Comparison of ENCODE assay signal across 11 mouse cellular contexts in genomic region chr11:75538970-75539299, GRCm38 (mm10). TPM values are rescaled to one million over a fixed set of nuclear protein-coding genes. Genes with fewer than 3 reads are reported as not detected.
A peak's percentile ranks its signal among the peaks of the same experiment; 100 is the strongest.
DNase-seq lines count a peak whose midpoint lies in the region; ATAC-seq lines count a peak whose summit lies in the region.
"Had no signal": no experiment of that assay in that cellular context is flagged by ENCODE, and none has a peak within 500 bp of the region (broad histone marks: within the 10 kb centered on the region; RNA-seq: fewer than 3 reads in every experiment).

No protein-coding gene starts in this region.

- 0 out of 2 replicates have a peak, but pooled peaks cover 7% of the 10 kb centered on the region for H3K36me3 ChIP-seq in hindbrain, embryonic 14.5 days (replicated peaks; ENCODE audit: control insufficient read depth, insufficient read depth)
- H3K36me3 ChIP-seq in hindbrain, embryonic 11.5 days (ENCODE audit: control insufficient read depth, insufficient read depth, low read length) = no peaks in the 10 kb centered on the region

- no peaks in the 10 kb centered on the region for H3K27me3 ChIP-seq in hindbrain, embryonic 14.5 days (ENCODE audit: control insufficient read depth, insufficient read depth, low read length)
- no peaks in the 10 kb centered on the region for H3K27me3 ChIP-seq in hindbrain, embryonic 11.5 days (ENCODE audit: control insufficient read depth, insufficient read depth, low read length)

- 91% methylated on average over 13 of the region's 13 CpGs for WGBS in hindbrain, embryonic 14.5 days
- WGBS in hindbrain, embryonic 11.5 days = 93% methylated on average over 13 of the region's 13 CpGs

- no peak for ATAC-seq in hindbrain, embryonic 14.5 days (ENCODE audit: low FRiP score)
- ATAC-seq in hindbrain, embryonic 11.5 days (ENCODE audit: low FRiP score) = no peak

- H3K9me3 ChIP-seq in hindbrain, embryonic 14.5 days (ENCODE audit: control insufficient read depth, low read length) = no peaks in the 10 kb centered on the region
- no peaks in the 10 kb centered on the region for H3K9me3 ChIP-seq in hindbrain, embryonic 11.5 days (ENCODE audit: control insufficient read depth, low read length)

- peak overlapping the region; percentile 63; the same call in 1 of the 2 replicates for H3K27ac ChIP-seq in hindbrain, embryonic 14.5 days
- no peak overlapping the region for H3K27ac ChIP-seq in hindbrain, embryonic 11.5 days (ENCODE audit: low read depth, low read length)

- no peak overlapping the region for H3K4me2 ChIP-seq in hindbrain, embryonic 14.5 days (replicated peaks)
- no peak overlapping the region for H3K4me2 ChIP-seq in hindbrain, embryonic 11.5 days (replicated peaks; ENCODE audit: low read depth, low read length)
- H3K4me2 ChIP-seq: liver, embryonic 11.5 days had no signal

- no peak for DNase-seq in hindbrain, embryonic 14.5 days (ENCODE audit: low spot score)
- DNase-seq in hindbrain, embryonic 11.5 days (ENCODE audit: low spot score) = no peak
- peak; percentile 49 for DNase-seq in right cerebral cortex, postnatal 4 days
- DNase-seq in right cerebral cortex, adult 2 months (ENCODE audit: low spot score in 2 of 2) = no peak
- peak; percentile 86 for DNase-seq in induced T-regulatory cell, adult 2 months (ENCODE audit: low read depth)
- DNase-seq in thymus, postnatal 25 days = peak; percentile 50
- DNase-seq in urinary bladder, adult 18-20 months (ENCODE audit: low spot score in 2 of 2) = no peak
- DNase-seq: embryo, embryonic 11 days; gastrocnemius, postnatal 36 days; kidney, adult 9 months had no signal

- H3K9ac ChIP-seq in hindbrain, embryonic 14.5 days = no peak overlapping the region
- H3K9ac ChIP-seq in hindbrain, embryonic 11.5 days (ENCODE audit: low read depth, low read length) = no peak overlapping the region

- H3K4me3 ChIP-seq in hindbrain, embryonic 14.5 days (replicated peaks; ENCODE audit: low read length) = no peak overlapping the region
- H3K4me3 ChIP-seq in hindbrain, embryonic 11.5 days (ENCODE audit: low read depth, low read length) = no peak overlapping the region

- H3K4me1 ChIP-seq in hindbrain, embryonic 14.5 days (replicated peaks; ENCODE audit: control insufficient read depth, insufficient read depth, low read length) = peaks cover 32% of the 10 kb centered on the region
- peaks cover 3% of the 10 kb centered on the region for H3K4me1 ChIP-seq in hindbrain, embryonic 11.5 days (replicated peaks; ENCODE audit: control insufficient read depth, insufficient read depth, low read length)

RNA-seq across cellular contexts. Expression of gene Slc43a2, which starts 7.4 kb away (rescaled TPM):
- polyA plus RNA-seq in hindbrain, embryonic 14.5 days (2014; fragmentation: Nextera tagmentation; extraction: Ambion mirVana) = 13.8 and 15.2 TPM in 2 replicates
- polyA plus RNA-seq in hindbrain, embryonic 11.5 days (2014; fragmentation: Nextera tagmentation; extraction: Ambion mirVana) = 5.5 and 5.9 TPM in 2 replicates

RNA-seq across cellular contexts. Expression of gene Scarf1, which starts 25.6 kb away (rescaled TPM):
- polyA plus RNA-seq in hindbrain, embryonic 14.5 days (2014; fragmentation: Nextera tagmentation; extraction: Ambion mirVana) = 3.5 and 4.2 TPM in 2 replicates
- 3.4 and 4.0 TPM in 2 replicates for polyA plus RNA-seq in hindbrain, embryonic 11.5 days (2014; fragmentation: Nextera tagmentation; extraction: Ambion mirVana)

RNA-seq across cellular contexts. Expression of gene Rilp, which starts 29.0 kb away (rescaled TPM):
- polyA plus RNA-seq in hindbrain, embryonic 14.5 days (2014; fragmentation: Nextera tagmentation; extraction: Ambion mirVana) = 2.8 and 3.1 TPM in 2 replicates
- 0.63 and 0.66 TPM in 2 replicates for polyA plus RNA-seq in hindbrain, embryonic 11.5 days (2014; fragmentation: Nextera tagmentation; extraction: Ambion mirVana)

RNA-seq across cellular contexts. Expression of gene Pitpna, which starts 49.0 kb away (rescaled TPM):
- 136 and 159 TPM in 2 replicates for polyA plus RNA-seq in hindbrain, embryonic 14.5 days (2014; fragmentation: Nextera tagmentation; extraction: Ambion mirVana)
- 96.2 and 99.5 TPM in 2 replicates for polyA plus RNA-seq in hindbrain, embryonic 11.5 days (2014; fragmentation: Nextera tagmentation; extraction: Ambion mirVana)

RNA-seq across cellular contexts. Expression of gene Prpf8, which starts 52.3 kb away (rescaled TPM):
- polyA plus RNA-seq in hindbrain, embryonic 14.5 days (2014; fragmentation: Nextera tagmentation; extraction: Ambion mirVana) = 74.5 and 83.2 TPM in 2 replicates
- 86.6 and 89.6 TPM in 2 replicates for polyA plus RNA-seq in hindbrain, embryonic 11.5 days (2014; fragmentation: Nextera tagmentation; extraction: Ambion mirVana)

Comparison
In these comparisons a context has a peak if more than half of its experiments do, and no peak if none do; other contexts are left out.
1. DNase-seq: peak in right cerebral cortex, postnatal 4 days (single experiment), induced T-regulatory cell, adult 2 months (single experiment) and thymus, postnatal 25 days (single experiment); none in hindbrain, embryonic 14.5 days (single experiment), hindbrain, embryonic 11.5 days (single experiment), right cerebral cortex, adult 2 months (0 of 2) and urinary bladder, adult 18-20 months (0 of 2).